Mouse (Mus musculus): ENCODE data around the gene Lrrfip1. TPM values are rescaled to one million over a fixed set of nuclear protein-coding genes. Genes with fewer than 3 reads are reported as not detected.
A peak's percentile ranks its signal among the peaks of the same experiment; 100 is the strongest.

Gene Lrrfip1
- 10 to 100 TPM; 56.4 to 65.5 (median 60.6) TPM for total RNA-seq (2022)

GRCm38 (mm10) chr1:90998268-90998890 is at the start of gene Lrrfip1:
Lrrfip1 (plus strand) TSS chr1:90998737.
- DNase-seq (ENCODE audit: low spot score in 2 of 2) = peak; percentile 34 to 39

GRCm38 (mm10) chr1:90949309-90949708 is 49.2 kb upstream of the Lrrfip1 start:
- no peak for DNase-seq (ENCODE audit: low spot score in 2 of 2)

GRCm38 (mm10) chr1:90951670-90952069 is 46.9 kb upstream of the Lrrfip1 start:
- no peak for DNase-seq (ENCODE audit: low spot score in 2 of 2)

GRCm38 (mm10) chr1:90952808-90953207 is 45.7 kb upstream of the Lrrfip1 start, which contains the start of gene Prlh:
Prlh (plus strand) TSS chr1:90953108.
- no peak for DNase-seq (ENCODE audit: low spot score in 2 of 2)

GRCm38 (mm10) chr1:90953688-90954087 is 44.8 kb upstream of the Lrrfip1 start:
- DNase-seq (ENCODE audit: low spot score in 2 of 2) = no peak

- DNase-seq (ENCODE audit: low spot score in 2 of 2) = peak in 1 of 2 experiments; percentile 33
Measured at GRCm38 (mm10) chr1:90956245-90957096, 42.1 kb upstream of the Lrrfip1 start.

- DNase-seq (ENCODE audit: low spot score in 2 of 2) = no peak
Measured at GRCm38 (mm10) chr1:90962526-90962925, 36.0 kb upstream of the Lrrfip1 start.

- DNase-seq (ENCODE audit: low spot score in 2 of 2) = no peak
Measured at GRCm38 (mm10) chr1:90962994-90963393, 35.5 kb upstream of the Lrrfip1 start.

GRCm38 (mm10) chr1:90967583-90967982 is 31.0 kb upstream of the Lrrfip1 start:
- DNase-seq (ENCODE audit: low spot score in 2 of 2) = no peak

GRCm38 (mm10) chr1:90968649-90969048 is 29.9 kb upstream of the Lrrfip1 start:
- no peak for DNase-seq (ENCODE audit: low spot score in 2 of 2)

GRCm38 (mm10) chr1:90969347-90969784 is 29.2 kb upstream of the Lrrfip1 start, which contains the start of gene Rab17:
Rab17 (minus strand) TSS chr1:90969661.
- no peak for DNase-seq (ENCODE audit: low spot score in 2 of 2)

GRCm38 (mm10) chr1:90969881-90970390 is 28.6 kb upstream of the Lrrfip1 start:
- no peak for DNase-seq (ENCODE audit: low spot score in 2 of 2)

GRCm38 (mm10) chr1:90972911-90973573 is 25.5 kb upstream of the Lrrfip1 start:
- peak; percentile 76 to 99 for DNase-seq (ENCODE audit: low spot score in 2 of 2)

GRCm38 (mm10) chr1:90973574-90973911 is 25.0 kb upstream of the Lrrfip1 start:
- no peak for DNase-seq (ENCODE audit: low spot score in 2 of 2)

GRCm38 (mm10) chr1:90974906-90975649 is 23.5 kb upstream of the Lrrfip1 start:
- DNase-seq (ENCODE audit: low spot score in 2 of 2) = peak; percentile 28 to 72

GRCm38 (mm10) chr1:90975960-90976359 is 22.6 kb upstream of the Lrrfip1 start:
- no peak for DNase-seq (ENCODE audit: low spot score in 2 of 2)

- DNase-seq (ENCODE audit: low spot score in 2 of 2) = no peak
Measured at GRCm38 (mm10) chr1:90980638-90981330, 17.8 kb upstream of the Lrrfip1 start.

- DNase-seq (ENCODE audit: low spot score in 2 of 2) = no peak
Measured at GRCm38 (mm10) chr1:90981346-90981745, 17.2 kb upstream of the Lrrfip1 start.

- no peak for DNase-seq (ENCODE audit: low spot score in 2 of 2)
Measured at GRCm38 (mm10) chr1:90995916-90996315, 2.6 kb upstream of the Lrrfip1 start.

GRCm38 (mm10) chr1:90997136-90997535 is 1.4 kb upstream of the Lrrfip1 start:
- no peak for DNase-seq (ENCODE audit: low spot score in 2 of 2)

Measured in left cerebral cortex, adult 8-10 months (tissue).